ENCODE assay signal across 9 mouse cellular contexts in genomic region chr9:41524591-41524990, GRCm38 (mm10).
DNase-seq lines count a peak whose midpoint lies in the region; ATAC-seq lines count a peak whose summit lies in the region.
"Had no signal": no experiment of that assay in that cellular context is flagged by ENCODE, and none has a peak within 500 bp of the region (broad histone marks: within the 10 kb centered on the region; RNA-seq: fewer than 3 reads in every experiment).

No protein-coding gene starts in this region.

- H3K36me3 ChIP-seq in heart, embryonic 10.5 days: no peaks in the 10 kb centered on the region
- peaks cover 65% of the 10 kb centered on the region for H3K36me3 ChIP-seq in hindbrain, embryonic 10.5 days
- peaks cover 9% of the 10 kb centered on the region; the same call in 1 of the 2 replicates for H3K36me3 ChIP-seq in limb, embryonic 13.5 days

- intact Hi-C loops in heart, postnatal 36 days (cut with DNase I): no loop called here

- no peak for ATAC-seq in limb, embryonic 13.5 days (ENCODE audit: low FRiP score, low read depth)
- no peak for ATAC-seq in activated CD4-positive, CD25-positive, alpha-beta regulatory T cell, adult 4 months
- no peak for ATAC-seq in megakaryocyte progenitor cell, adult 5-6 weeks (replicated peaks; ENCODE audit: poor library complexity)

- peak overlapping the region; percentile 53 for H3K27ac ChIP-seq in heart, embryonic 10.5 days
- 0 out of 2 replicates have a peak overlapping the region, but pooled peaks have one; percentile 70 for H3K27ac ChIP-seq in hindbrain, embryonic 10.5 days
- peak overlapping the region; percentile 61 for H3K27ac ChIP-seq in limb, embryonic 13.5 days

- H3K4me1 ChIP-seq in heart, embryonic 10.5 days: peaks cover 12% of the 10 kb centered on the region; the same call in 1 of the 2 replicates
- H3K4me1 ChIP-seq in hindbrain, embryonic 10.5 days (replicated peaks): peaks cover 18% of the 10 kb centered on the region
- peaks cover 25% of the 10 kb centered on the region for H3K4me1 ChIP-seq in limb, embryonic 13.5 days

- 69% methylated on average over 7 of the region's 7 CpGs for WGBS in heart, embryonic 10.5 days
- 90% methylated on average over 7 of the region's 7 CpGs for WGBS in hindbrain, embryonic 10.5 days
- 47% methylated on average over 7 of the region's 7 CpGs for WGBS in limb, embryonic 13.5 days

- no peak overlapping the region for H3K4me3 ChIP-seq in heart, embryonic 10.5 days
- H3K4me3 ChIP-seq in hindbrain, embryonic 10.5 days: no peak overlapping the region
- H3K4me3 ChIP-seq in limb, embryonic 13.5 days: no peak overlapping the region

- no peaks in the 10 kb centered on the region for H3K27me3 ChIP-seq in heart, embryonic 10.5 days (ENCODE audit: insufficient read depth, poor library complexity, severe bottlenecking)
- H3K27me3 ChIP-seq in hindbrain, embryonic 10.5 days (ENCODE audit: insufficient read depth, poor library complexity, severe bottlenecking): no peaks in the 10 kb centered on the region
- H3K27me3 ChIP-seq in limb, embryonic 13.5 days: no peaks in the 10 kb centered on the region

- no peak overlapping the region for H3K4me2 ChIP-seq in limb, embryonic 13.5 days (replicated peaks)

- no peak for DNase-seq in heart, embryonic 10.5 days (ENCODE audit: low spot score)
- DNase-seq in heart, postnatal 36 days: no peak
- DNase-seq in brain, adult 2 months (ENCODE audit: low read depth, low spot score): peak; percentile 50
- DNase-seq in hindbrain, embryonic 10.5 days (ENCODE audit: low spot score): no peak
- no peak for DNase-seq in adrenal gland, adult 2 months
- DNase-seq: adrenal gland, postnatal 10 days had no signal

- no peaks in the 10 kb centered on the region for H3K9me3 ChIP-seq in heart, embryonic 10.5 days
- H3K9me3 ChIP-seq in hindbrain, embryonic 10.5 days: no peaks in the 10 kb centered on the region
- H3K9me3 ChIP-seq in limb, embryonic 13.5 days: no peaks in the 10 kb centered on the region

- no peak overlapping the region for H3K9ac ChIP-seq in limb, embryonic 13.5 days
